Mouse (Mus musculus): ENCODE measurements around the gene Gm37240. TPM values are rescaled to one million over a fixed set of nuclear protein-coding genes. Genes with fewer than 3 reads are reported as not detected.
A peak's percentile ranks its signal among the peaks of the same experiment; 100 is the strongest.

The Gm37240 gene
- polyA plus RNA-seq, 1 experiment from 2014 or later = 5.2 TPM

GRCm38 (mm10) chr3:85159631-85160030, 727.7 kb downstream of the Gm37240 start:
- DNase-seq (ENCODE audit: low spot score) = no peak

GRCm38 (mm10) chr3:85148816-85149215, 738.5 kb downstream of the Gm37240 start:
- DNase-seq (ENCODE audit: low spot score) = no peak

- DNase-seq (ENCODE audit: low spot score) = no peak
Measured at GRCm38 (mm10) chr3:85148038-85148550, 739.2 kb downstream of the Gm37240 start.

DNA sequence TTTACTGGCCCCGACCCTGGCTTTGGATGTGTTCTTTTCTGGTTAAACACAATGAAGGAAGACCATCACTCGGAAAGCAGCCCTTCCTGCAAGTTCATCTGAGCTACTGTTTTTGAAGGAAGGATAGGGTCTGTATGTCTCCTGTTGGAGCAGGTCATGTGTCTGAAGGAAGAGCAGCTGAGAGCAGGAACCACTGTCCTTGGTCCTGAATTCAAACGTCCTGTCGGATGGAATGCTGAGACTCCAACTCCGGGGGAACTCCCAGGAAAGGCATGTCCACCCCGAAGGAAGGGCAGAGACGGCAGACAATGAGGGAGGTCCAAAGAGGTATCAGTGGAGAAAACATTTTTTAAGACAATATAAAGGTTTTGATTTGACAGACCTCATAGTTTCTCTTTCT, 741.8 kb downstream of the Gm37240 start:
- no peak for DNase-seq (ENCODE audit: low spot score)

GRCm38 (mm10) chr3:85145076-85145475, 742.2 kb downstream of the Gm37240 start:
- DNase-seq (ENCODE audit: low spot score) = no peak

DNA sequence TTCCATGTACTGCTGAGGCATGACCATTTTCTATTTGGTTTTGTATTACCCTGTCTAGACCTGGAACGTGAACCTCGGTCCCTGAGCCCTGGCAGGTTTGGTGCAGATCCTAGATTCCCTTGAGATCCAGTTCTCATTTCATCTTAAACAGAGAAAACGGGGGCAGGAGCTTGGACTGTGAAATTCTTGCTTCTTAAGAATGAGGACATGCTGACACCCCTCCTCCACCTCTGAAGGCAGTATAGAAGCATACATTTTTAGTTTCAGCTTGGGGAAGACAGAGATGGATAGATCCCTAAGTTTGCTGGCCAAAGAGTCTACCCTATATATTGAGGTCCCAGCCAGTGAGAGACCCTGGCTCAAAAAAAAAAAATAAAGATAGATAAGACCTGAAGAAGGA, 742.9 kb downstream of the Gm37240 start:
- no peak for DNase-seq (ENCODE audit: low spot score)

GRCm38 (mm10) chr3:85140488-85140887, 746.8 kb downstream of the Gm37240 start:
- no peak for DNase-seq (ENCODE audit: low spot score)

- DNase-seq (ENCODE audit: low spot score) = no peak
Measured at GRCm38 (mm10) chr3:85138407-85138806, 748.9 kb downstream of the Gm37240 start.

DNA sequence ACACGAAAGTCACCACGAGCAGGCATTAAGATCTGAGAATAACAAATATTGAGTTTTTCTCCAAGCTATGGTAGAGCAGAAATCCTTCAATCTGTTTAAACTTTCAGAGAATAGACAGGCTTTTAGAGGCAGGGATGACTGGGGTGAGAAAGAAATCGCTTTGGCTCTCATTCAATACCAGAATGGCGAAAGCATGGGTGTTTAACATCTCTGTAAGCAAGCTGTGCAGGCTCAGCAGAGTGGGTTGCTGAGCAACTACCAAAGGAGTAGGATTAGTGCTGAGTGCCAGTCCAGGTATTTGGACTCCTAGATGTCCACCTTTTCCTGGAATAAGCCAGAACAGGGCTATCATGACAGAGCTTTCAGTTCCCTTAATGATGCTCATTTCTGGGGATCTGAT, 753.8 kb downstream of the Gm37240 start:
- no peak for DNase-seq (ENCODE audit: low spot score)

DNA sequence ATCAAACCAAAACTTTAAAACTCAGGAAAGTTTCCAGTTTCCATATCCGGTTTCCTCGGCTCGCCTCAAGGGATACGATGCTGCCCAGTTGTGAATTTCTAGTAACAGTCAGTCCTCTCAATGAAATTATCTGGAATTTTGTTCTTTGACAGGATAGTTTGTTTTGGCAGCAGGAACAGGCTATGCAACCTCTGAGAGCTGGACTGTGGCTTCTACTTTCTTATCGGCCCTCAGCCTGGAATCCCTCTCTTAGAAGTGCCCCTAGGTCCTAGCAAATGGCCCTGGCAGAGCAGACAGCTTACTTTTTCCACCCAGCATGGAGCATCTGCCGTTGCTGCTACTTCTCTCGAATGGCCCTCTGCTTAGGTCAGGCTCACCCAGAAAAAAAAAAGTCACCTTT, 755.4 kb downstream of the Gm37240 start:
- DNase-seq (ENCODE audit: low spot score) = no peak

DNA sequence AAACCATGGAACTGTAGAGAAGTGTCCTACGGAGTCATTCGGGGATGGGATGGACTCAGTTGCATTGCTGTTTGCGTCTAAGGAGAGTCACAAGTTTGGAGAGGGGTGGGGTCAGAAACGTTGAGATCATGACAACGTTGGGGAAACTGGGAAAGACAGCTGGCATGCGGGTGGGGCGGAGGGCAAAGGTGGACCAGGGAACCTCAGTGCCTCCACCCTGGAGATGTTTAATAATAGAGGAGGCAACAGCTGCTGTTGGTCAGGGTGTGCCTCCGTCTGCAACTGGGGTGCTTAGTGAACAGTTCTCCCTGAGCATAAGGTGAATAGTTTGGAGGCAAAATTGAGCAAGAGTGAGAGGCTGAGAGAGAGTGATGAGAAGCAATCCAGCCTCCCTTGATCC, 758.8 kb downstream of the Gm37240 start:
- no peak for DNase-seq (ENCODE audit: low spot score)

DNA sequence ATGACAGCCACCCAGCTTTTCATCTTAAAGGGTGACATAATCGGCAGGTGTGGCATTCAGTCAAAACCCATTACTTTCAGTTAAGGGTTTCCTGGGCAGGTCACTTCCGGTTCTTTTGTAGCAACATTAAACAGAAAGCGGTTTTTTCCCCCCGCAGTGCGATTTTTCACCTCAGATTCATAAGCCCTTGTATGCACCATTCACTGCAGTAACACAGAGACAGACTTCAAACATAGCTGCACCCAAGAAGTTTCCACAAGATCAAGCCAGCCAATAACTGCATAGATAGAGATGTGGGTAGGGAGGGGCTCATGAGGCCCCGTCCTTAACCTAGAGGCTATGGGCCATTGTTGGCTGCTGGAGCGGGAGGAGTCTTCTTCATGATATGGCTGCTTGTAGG, 760.3 kb downstream of the Gm37240 start:
- peak; percentile 84 for DNase-seq (ENCODE audit: low spot score)

DNA sequence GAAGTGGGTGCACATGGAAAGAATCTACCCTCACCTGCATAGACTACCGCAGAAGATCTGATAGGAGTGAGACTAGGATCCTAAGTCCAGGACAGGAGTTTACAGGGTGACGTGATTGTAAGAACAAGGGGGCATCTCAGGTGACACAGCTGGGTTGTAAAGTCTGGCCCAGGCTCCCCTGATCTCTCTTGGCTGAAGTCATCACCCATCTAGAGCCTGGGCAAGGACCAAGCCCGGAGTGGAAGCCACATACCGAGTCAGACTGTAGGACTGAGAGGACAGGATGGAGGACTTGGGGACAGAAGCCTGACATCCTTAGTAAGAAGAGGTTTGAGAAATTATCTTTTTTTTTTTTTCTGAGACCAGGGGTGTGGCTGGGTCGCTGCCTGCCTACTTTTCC, 761.8 kb downstream of the Gm37240 start:
- DNase-seq (ENCODE audit: low spot score) = no peak

DNA sequence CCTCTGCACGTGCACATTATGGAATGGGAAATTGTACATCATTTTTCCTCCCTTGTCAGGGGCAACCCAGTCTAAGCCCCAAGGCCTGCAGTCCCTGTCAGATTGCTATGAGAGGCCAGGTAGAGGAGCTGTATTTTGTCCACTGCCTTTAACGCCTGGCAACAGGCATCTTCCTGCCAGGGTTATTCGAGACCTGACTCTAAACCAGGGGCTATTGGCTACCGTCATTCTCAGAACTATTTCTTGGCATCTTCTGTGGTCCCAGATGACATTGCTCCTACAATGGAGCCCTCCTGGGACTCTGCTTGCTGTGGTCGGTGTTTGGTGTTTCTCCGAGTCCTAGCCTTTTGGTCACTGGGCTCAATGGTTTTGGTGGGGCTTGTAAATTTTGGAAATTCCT, 762.4 kb downstream of the Gm37240 start:
- no peak for DNase-seq (ENCODE audit: low spot score)

- DNase-seq (ENCODE audit: low spot score) = no peak
Measured at GRCm38 (mm10) chr3:85124410-85124809, 762.9 kb downstream of the Gm37240 start.

- DNase-seq (ENCODE audit: low spot score) = no peak
Measured at GRCm38 (mm10) chr3:85117702-85118101, 769.6 kb downstream of the Gm37240 start.

GRCm38 (mm10) chr3:85117014-85117413, 770.3 kb downstream of the Gm37240 start:
- DNase-seq (ENCODE audit: low spot score) = no peak

DNA sequence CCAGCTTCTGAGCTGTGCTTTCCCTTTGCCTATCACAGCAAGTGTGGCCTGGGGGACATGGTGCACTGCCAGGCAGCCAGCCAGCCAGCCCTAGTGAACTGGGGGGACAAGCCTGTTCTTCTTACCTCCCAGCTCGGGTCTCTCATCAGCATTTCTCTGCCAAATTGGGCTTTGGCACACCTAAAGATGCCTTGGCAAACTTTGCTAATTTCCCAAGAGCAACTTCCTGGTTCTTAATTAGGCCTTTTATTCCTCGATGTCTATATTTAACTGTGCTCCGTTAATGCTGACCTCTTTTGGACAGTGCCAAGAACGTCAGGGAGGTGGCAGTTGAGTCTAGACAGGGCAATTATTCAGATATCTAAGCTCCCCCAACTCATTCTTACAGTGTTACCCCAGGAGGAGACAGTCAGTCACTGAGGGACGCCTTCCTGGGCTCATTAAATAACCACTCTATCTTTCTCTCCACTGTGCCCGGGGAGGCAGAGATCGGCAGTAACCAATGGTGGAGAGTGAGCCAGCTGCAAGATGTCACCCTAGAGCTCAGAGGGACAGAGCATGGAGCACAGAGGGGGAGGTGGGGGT, 771.3 kb downstream of the Gm37240 start:
- DNase-seq (ENCODE audit: low spot score) = no peak

GRCm38 (mm10) chr3:85113565-85113964, 773.8 kb downstream of the Gm37240 start:
- no peak for DNase-seq (ENCODE audit: low spot score)

DNA sequence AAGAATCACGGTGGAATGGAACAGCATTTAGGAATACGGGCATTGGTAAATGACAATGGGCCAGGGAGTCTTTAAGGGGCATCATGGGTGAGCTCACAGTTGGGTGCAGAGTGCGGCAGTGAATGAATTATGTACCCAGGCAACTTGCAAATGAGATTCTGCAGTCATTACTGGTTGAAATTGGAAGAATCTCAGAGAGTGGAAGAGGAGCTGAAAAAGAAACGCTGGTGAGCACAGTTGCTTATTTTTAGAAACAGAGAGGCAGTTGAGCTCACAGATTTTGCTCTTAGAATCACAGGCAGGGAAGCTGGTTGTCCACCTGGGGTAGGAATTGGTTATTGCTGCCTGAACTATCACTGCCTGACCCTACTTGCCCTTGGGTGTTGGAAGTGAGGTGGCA, 776.6 kb downstream of the Gm37240 start:
- DNase-seq (ENCODE audit: low spot score) = no peak

DNA sequence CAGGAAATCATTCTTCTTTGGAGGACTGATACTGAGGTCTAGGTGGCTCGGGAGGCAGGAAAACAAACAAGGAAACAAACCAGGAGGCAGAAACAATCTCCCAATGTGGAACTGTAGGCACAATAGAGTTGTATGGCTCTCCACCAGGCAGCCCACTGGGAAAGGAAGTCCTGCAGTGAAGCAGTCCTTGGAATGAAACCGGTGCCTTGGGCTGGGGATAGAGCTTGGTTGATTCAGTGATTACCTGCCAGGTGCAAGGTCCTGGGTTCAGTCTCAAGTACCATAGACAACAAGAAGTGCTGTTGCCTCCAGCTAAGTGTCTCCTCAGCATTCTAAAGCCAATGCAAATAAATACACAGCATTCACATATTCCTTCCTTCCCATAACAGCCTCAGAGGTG, 778.1 kb downstream of the Gm37240 start:
- no peak for DNase-seq (ENCODE audit: low spot score)

- DNase-seq (ENCODE audit: low spot score) = no peak
Measured at GRCm38 (mm10) chr3:85108396-85108795, 778.9 kb downstream of the Gm37240 start.

GRCm38 (mm10) chr3:85106956-85107355, 780.4 kb downstream of the Gm37240 start:
- DNase-seq (ENCODE audit: low spot score) = no peak

GRCm38 (mm10) chr3:85104301-85104700, 783.0 kb downstream of the Gm37240 start:
- no peak for DNase-seq (ENCODE audit: low spot score)

Data from thymus, postnatal 0 days (tissue).